Comparison of ENCODE assay signal across 18 mouse cellular contexts in genomic region chr10:21891442-21891841, GRCm38 (mm10). TPM values are rescaled to one million over a fixed set of nuclear protein-coding genes. Genes with fewer than 3 reads are reported as not detected.
DNase-seq lines count a peak whose midpoint lies in the region; ATAC-seq and TF ChIP-seq lines count a peak whose summit lies in the region.
"Had no signal": no experiment of that assay in that cellular context is flagged by ENCODE, and none has a peak within 500 bp of the region (broad histone marks: within the 10 kb centered on the region; RNA-seq: fewer than 3 reads in every experiment).

No protein-coding gene starts in this region.

- no peak for DNase-seq in heart, embryonic 10.5 days (ENCODE audit: low spot score)
- no peak for DNase-seq in heart, postnatal 36 days
- DNase-seq in midbrain, postnatal 0 days (ENCODE audit: low spot score) = peak; percentile 25
- peak; percentile 92 for DNase-seq in cerebellum, adult 9-10 months
- DNase-seq in layer of hippocampus, postnatal 25 days (ENCODE audit: extremely low spot score in 1 of 2, low spot score in 1 of 2) = no peak
- DNase-seq in left cerebral cortex, adult 11 months (ENCODE audit: low spot score) = no peak
- DNase-seq: adrenal gland, postnatal 14 days; gastrocnemius, postnatal 36 days; kidney, adult 2 months; liver, embryonic 13.5 days; lung, adult 2 months had no signal

- no peaks in the 10 kb centered on the region for H3K36me3 ChIP-seq in heart, embryonic 10.5 days
- no peaks in the 10 kb centered on the region for H3K36me3 ChIP-seq in midbrain, postnatal 0 days (ENCODE audit: insufficient read depth, low read length)
- peaks cover 7% of the 10 kb centered on the region; the same call in 1 of the 2 replicates for H3K36me3 ChIP-seq in midbrain, embryonic 13.5 days
- H3K36me3 ChIP-seq: liver, embryonic 13.5 days; neural tube, embryonic 15.5 days had no signal

- H3K27ac ChIP-seq in heart, embryonic 10.5 days = 0 out of 2 replicates have a peak overlapping the region, but pooled peaks have one; percentile 47
- no peak overlapping the region for H3K27ac ChIP-seq in midbrain, postnatal 0 days (ENCODE audit: low read depth, low read length)
- H3K27ac ChIP-seq in midbrain, embryonic 13.5 days = no peak overlapping the region
- H3K27ac ChIP-seq: forebrain, embryonic 13.5 days; kidney, postnatal 0 days; liver, embryonic 13.5 days; midbrain, embryonic 15.5 days; neural tube, embryonic 15.5 days had no signal

- intact Hi-C loops in heart, postnatal 36 days (cut with DNase I) = no loop called here

- peaks cover 9% of the 10 kb centered on the region; the same call in 1 of the 2 replicates for H3K4me1 ChIP-seq in heart, embryonic 10.5 days
- no peaks in the 10 kb centered on the region for H3K4me1 ChIP-seq in midbrain, postnatal 0 days (ENCODE audit: insufficient read depth, low read length)
- 0 out of 2 replicates have a peak, but pooled peaks cover 6% of the 10 kb centered on the region for H3K4me1 ChIP-seq in midbrain, embryonic 13.5 days (replicated peaks)
- H3K4me1 ChIP-seq: forebrain, embryonic 13.5 days; liver, embryonic 13.5 days had no signal

- TF ChIP-seq CTCF in midbrain, postnatal 0 days (IDR thresholded peaks at IDR 0.05) = no peak

- no peak overlapping the region for H3K4me2 ChIP-seq in midbrain, postnatal 0 days (ENCODE audit: low read depth, low read length, poor library complexity, severe bottlenecking)
- H3K4me2 ChIP-seq in midbrain, embryonic 13.5 days (replicated peaks) = no peak overlapping the region
- H3K4me2 ChIP-seq: forebrain, embryonic 13.5 days; liver, embryonic 13.5 days; midbrain, embryonic 15.5 days; neural tube, embryonic 15.5 days had no signal

- H3K9me3 ChIP-seq in heart, embryonic 10.5 days = no peaks in the 10 kb centered on the region
- no peaks in the 10 kb centered on the region for H3K9me3 ChIP-seq in midbrain, postnatal 0 days (ENCODE audit: low read length)
- H3K9me3 ChIP-seq in midbrain, embryonic 13.5 days = 0 out of 2 replicates have a peak, but pooled peaks cover 5% of the 10 kb centered on the region
- H3K9me3 ChIP-seq: liver, embryonic 13.5 days; midbrain, embryonic 15.5 days had no signal

- 52% methylated on average over 7 of the region's 7 CpGs for WGBS in heart, embryonic 10.5 days
- 59% methylated on average over 7 of the region's 7 CpGs for WGBS in midbrain, postnatal 0 days
- WGBS in midbrain, embryonic 13.5 days = 62% methylated on average over 7 of the region's 7 CpGs

- no peaks in the 10 kb centered on the region for H3K27me3 ChIP-seq in heart, embryonic 10.5 days (ENCODE audit: insufficient read depth, poor library complexity, severe bottlenecking)
- no peaks in the 10 kb centered on the region for H3K27me3 ChIP-seq in midbrain, postnatal 0 days (ENCODE audit: insufficient read depth, low read length)
- no peaks in the 10 kb centered on the region for H3K27me3 ChIP-seq in midbrain, embryonic 13.5 days
- H3K27me3 ChIP-seq: forebrain, embryonic 13.5 days; liver, embryonic 13.5 days; midbrain, embryonic 15.5 days; neural tube, embryonic 15.5 days had no signal

- no peak for ATAC-seq in midbrain, postnatal 0 days (ENCODE audit: low FRiP score)
- no peak for ATAC-seq in midbrain, embryonic 13.5 days
- ATAC-seq: CD4-positive, CD25-positive, alpha-beta regulatory T cell, adult 4 months; forebrain, embryonic 13.5 days; midbrain, embryonic 15.5 days had no signal

- H3K4me3 ChIP-seq in heart, embryonic 10.5 days = no peak overlapping the region
- H3K4me3 ChIP-seq in midbrain, postnatal 0 days (ENCODE audit: low read depth, low read length) = no peak overlapping the region
- no peak overlapping the region for H3K4me3 ChIP-seq in midbrain, embryonic 13.5 days (replicated peaks)
- H3K4me3 ChIP-seq: forebrain, embryonic 13.5 days; liver, embryonic 13.5 days; midbrain, embryonic 15.5 days; myocyte; neural tube, embryonic 15.5 days had no signal

- no peak overlapping the region for H3K9ac ChIP-seq in midbrain, postnatal 0 days (replicated peaks; ENCODE audit: low read length, poor library complexity, severe bottlenecking)
- H3K9ac ChIP-seq in midbrain, embryonic 13.5 days (replicated peaks) = no peak overlapping the region
- H3K9ac ChIP-seq: forebrain, embryonic 13.5 days; liver, embryonic 13.5 days; midbrain, embryonic 15.5 days; neural tube, embryonic 15.5 days had no signal

RNA-seq across cellular contexts. Expression of gene Sgk1, which starts 9.5 kb away (rescaled TPM):
- 20.5 and 22.8 TPM in 2 replicates for polyA plus RNA-seq in heart, embryonic 10.5 days (2016; fragmentation: Nextera tagmentation; extraction: Ambion mirVana)
- total RNA-seq in heart, postnatal 36 days (2021) = 10 to 100 TPM; 38.8 to 74.4 TPM
- 65.4 and 92.2 TPM in 2 replicates for total RNA-seq in midbrain, postnatal 0 days (2014; rRNA removed)
- 46.6 and 48.9 TPM in 2 replicates for polyA plus RNA-seq in midbrain, postnatal 0 days (2015; fragmentation: Nextera tagmentation; extraction: Ambion mirVana)
- polyA plus RNA-seq in midbrain, embryonic 13.5 days (2015; fragmentation: Nextera tagmentation; extraction: Ambion mirVana) = 35.9 and 36.7 TPM in 2 replicates
- 10 to 100 TPM; 83.0 to 94.8 TPM for total RNA-seq in layer of hippocampus, postnatal 25 days (2021)

Comparison
In these comparisons a context has a peak if more than half of its experiments do, and no peak if none do; other contexts are left out.
1. DNase-seq: peak in midbrain, postnatal 0 days (single experiment) and cerebellum, adult 9-10 months (single experiment); none in heart, embryonic 10.5 days (single experiment), heart, postnatal 36 days (0 of 2), layer of hippocampus, postnatal 25 days (0 of 2) and left cerebral cortex, adult 11 months (single experiment).